Mouse (Mus musculus) intestine, embryonic 15.5 days (tissue): ENCODE data around the gene Prkce. TPM values are rescaled to one million over a fixed set of nuclear protein-coding genes. Genes with fewer than 3 reads are reported as not detected.

Experiments
- ATAC-seq: fragments of 200-750 bp; cut with Nextera tagmentation; 2 replicates; pipeline ENCODE4 v1.8.0; 2017; ENCODE audit warnings: moderate TSS enrichment, moderate library complexity
- H3K27ac ChIP-seq: fragments of 300-500 bp; sonication (generic); 2 replicates; pipeline ENCODE4 v1.5.1; 2015; ENCODE audit warnings: mild to moderate bottlenecking, inconsistent platforms
- H3K27me3 ChIP-seq: fragments of 300-500 bp; sonication (generic); replicated peaks from 2 replicates; pipeline ENCODE4 v1.6.1; 2015; ENCODE audit warnings: inconsistent platforms
- H3K36me3 ChIP-seq: fragments of 300-500 bp; sonication (generic); 2 replicates; pipeline ENCODE4 v1.6.1; 2015; ENCODE audit warnings: inconsistent platforms
- H3K4me1 ChIP-seq: fragments of 300-500 bp; sonication (generic); replicated peaks from 2 replicates; pipeline ENCODE4 v1.6.1; 2015; ENCODE audit warnings: inconsistent platforms
- H3K4me2 ChIP-seq: fragments of 300-500 bp; sonication (generic); replicated peaks from 2 replicates; pipeline ENCODE4 v1.6.1; 2015; ENCODE audit warnings: mild to moderate bottlenecking, inconsistent platforms
- H3K4me3 ChIP-seq: fragments of 300-500 bp; sonication (generic); replicated peaks from 2 replicates; pipeline ENCODE4 v1.5.1; 2015; ENCODE audit warnings: inconsistent platforms
- H3K9ac ChIP-seq: fragments of 300-500 bp; sonication (generic); 2 replicates; pipeline ENCODE4 v1.6.1; 2015; ENCODE audit warnings: inconsistent platforms
- H3K9me3 ChIP-seq: fragments of 300-500 bp; sonication (generic); 2 replicates; pipeline ENCODE4 v1.6.1; 2016; ENCODE audit warnings: inconsistent platforms
- WGBS: fragments of 180-500 bp; shearing (Covaris S2); methylation state at CpG from one replicate; pipeline ENCODE4 v1.1.7; 2015; 5-methylcytosine and 5-hydroxymethylcytosine counted together
- polyA plus RNA-seq: library from polyadenylated mRNA; unstranded; fragments of >200 nt; fragmentation: Nextera tagmentation; extraction: Ambion mirVana; gene quantifications from 2 replicates; pipeline ENCODE4 v1.2.1, GENCODE M21; 2015

Gene Prkce
- polyA plus RNA-seq, 1 experiment from 2014 or later = 6.6 TPM

DNA sequence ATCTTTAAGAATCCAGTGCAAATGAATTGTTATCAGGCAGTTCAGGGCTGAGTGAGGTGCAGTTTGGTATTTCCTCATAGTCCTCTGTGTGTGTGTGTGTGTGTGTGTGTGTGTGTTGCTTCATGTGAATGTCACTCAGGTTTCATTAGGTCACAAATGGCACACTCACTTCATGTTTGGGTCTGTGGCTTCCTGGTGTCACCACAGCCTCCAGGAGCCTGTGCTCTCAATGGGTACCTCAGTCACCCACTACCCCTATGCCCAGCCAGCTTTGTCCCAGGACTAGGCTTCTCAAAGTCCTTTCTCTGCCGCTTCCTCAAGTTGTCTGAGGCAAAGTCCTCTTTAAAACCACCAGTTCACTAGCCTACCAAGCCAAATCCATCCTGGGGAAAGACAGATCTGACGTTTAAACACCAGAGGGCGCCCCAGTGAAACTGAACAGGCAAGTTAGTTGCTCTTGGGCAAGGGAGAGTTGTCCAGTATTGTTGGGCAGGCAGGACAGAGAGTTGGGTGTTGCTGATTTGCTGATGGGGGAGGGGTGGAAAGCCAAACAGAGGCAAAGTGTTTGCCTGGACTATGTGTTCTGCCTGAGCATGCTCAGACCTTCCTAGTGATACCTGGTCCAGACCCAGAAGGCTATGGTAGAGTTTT, 316.6 kb downstream of the Prkce start:
- Histone ChIP-seq H3K4me2 (no peak overlapping the region), H3K4me1 (no peaks in the 10 kb centered on the region), H3K27me3 (no peaks in the 10 kb centered on the region), H3K9ac (no peak overlapping the region), H3K4me3 (no peak overlapping the region), H3K9me3 (no peaks in the 10 kb centered on the region), H3K36me3 (no peaks in the 10 kb centered on the region), H3K27ac (no peak overlapping the region)
- peak; percentile 59 for ATAC-seq
- WGBS = 11% methylated on average over 3 of the region's 3 CpGs

DNA sequence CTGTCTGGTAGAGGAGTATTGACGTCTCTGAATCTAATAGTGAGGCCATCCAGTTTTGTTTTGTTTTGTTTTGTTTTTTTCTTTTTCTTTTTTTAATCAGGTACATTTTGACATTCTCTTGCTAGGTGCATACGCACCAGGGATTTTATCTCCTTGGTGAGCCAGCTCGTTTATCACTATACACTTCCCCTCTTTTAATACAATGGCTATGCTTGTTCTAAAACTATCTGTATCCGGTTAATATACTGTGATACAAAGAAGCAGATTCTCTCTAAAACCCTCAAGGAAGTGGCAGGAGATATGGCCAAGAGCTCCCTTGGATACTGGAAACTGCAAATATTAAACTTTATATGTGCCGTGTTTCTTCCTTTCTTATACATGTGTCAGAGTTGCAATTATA, 319.1 kb downstream of the Prkce start:
- Histone ChIP-seq H3K4me2 (no peak overlapping the region), H3K27ac (no peak overlapping the region), H3K9me3 (no peaks in the 10 kb centered on the region), H3K36me3 (no peaks in the 10 kb centered on the region), H3K9ac (no peak overlapping the region), H3K27me3 (no peaks in the 10 kb centered on the region), H3K4me3 (no peak overlapping the region), H3K4me1 (no peaks in the 10 kb centered on the region)
- ATAC-seq = no peak
- 87% methylated on average over 5 of the region's 5 CpGs for WGBS

DNA sequence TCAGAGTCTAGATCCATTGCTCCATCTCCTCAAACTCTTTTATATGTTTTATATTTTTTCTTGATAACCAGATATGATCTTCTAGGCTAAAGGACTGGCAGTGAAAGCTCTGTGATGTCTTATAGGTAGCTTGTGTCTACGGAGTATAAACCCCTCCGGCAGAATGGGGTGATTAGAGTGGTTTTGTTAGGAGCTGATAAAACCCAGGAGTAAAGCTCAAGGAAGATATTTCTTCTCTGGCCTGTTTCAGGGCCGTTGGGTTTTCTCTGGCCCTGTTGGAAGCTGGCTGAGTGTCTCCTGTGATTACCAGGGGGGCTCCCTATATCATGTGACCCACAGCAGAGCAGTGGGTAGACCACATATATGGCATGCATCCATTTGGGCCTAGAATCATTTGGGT, 319.9 kb downstream of the Prkce start:
- Histone ChIP-seq H3K27me3 (no peaks in the 10 kb centered on the region), H3K36me3 (no peaks in the 10 kb centered on the region), H3K9me3 (no peaks in the 10 kb centered on the region), H3K27ac (no peak overlapping the region), H3K4me1 (no peaks in the 10 kb centered on the region), H3K9ac (no peak overlapping the region), H3K4me3 (no peak overlapping the region), H3K4me2 (no peak overlapping the region)
- WGBS = 77% methylated on average over 3 of the region's 3 CpGs
- no peak for ATAC-seq

DNA sequence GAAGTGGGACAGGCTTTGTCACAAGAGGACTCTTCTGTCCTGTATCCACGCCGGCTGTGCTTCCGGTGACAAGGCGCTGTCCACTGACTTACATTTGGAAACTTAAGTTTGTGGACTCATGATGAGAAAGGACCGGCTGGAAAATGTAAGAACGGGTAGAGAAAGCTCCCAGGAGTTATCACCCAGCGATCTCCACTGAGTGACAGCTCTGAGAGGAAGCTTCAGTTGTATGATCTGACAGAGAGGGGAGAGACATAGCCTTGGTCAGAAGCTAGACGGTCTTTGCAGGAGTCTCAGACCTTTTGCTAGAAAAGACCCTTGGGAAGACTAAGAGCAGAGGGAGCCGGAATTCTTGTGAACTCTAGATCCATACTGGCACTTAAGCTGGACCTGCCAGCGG, 322.2 kb downstream of the Prkce start:
- Histone ChIP-seq H3K9ac (no peak overlapping the region), H3K4me2 (no peak overlapping the region), H3K4me1 (peaks cover 5% of the 10 kb centered on the region; the same call in 1 of the 2 replicates), H3K4me3 (no peak overlapping the region), H3K9me3 (no peaks in the 10 kb centered on the region), H3K36me3 (no peaks in the 10 kb centered on the region), H3K27me3 (no peaks in the 10 kb centered on the region), H3K27ac (no peak overlapping the region)
- ATAC-seq = no peak
- 91% methylated on average over 10 of the region's 10 CpGs for WGBS

DNA sequence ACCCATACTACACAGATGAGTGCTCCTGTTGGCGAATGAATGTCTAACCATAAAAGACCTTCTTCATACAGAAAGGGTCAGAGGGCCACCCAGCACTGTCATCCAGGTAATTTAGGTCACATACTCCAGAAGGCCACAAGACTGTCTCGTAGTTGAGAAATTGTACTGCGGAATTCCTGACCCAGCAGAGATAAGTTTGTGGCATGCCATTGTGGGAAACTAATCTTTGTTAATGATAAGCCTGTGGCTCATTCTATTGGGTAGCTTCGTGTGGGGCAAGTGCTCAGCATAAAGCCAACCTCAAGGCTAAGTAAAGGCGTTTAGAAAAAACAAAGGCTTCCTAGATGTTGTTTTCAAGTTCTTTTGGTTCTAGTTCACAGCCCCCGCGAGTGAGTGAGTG, 324.8 kb downstream of the Prkce start:
- Histone ChIP-seq H3K27me3 (no peaks in the 10 kb centered on the region), H3K9me3 (no peaks in the 10 kb centered on the region), H3K36me3 (no peaks in the 10 kb centered on the region), H3K4me2 (no peak overlapping the region), H3K4me1 (peaks cover 6% of the 10 kb centered on the region; the same call in 1 of the 2 replicates), H3K4me3 (no peak overlapping the region), H3K27ac (no peak overlapping the region), H3K9ac (no peak overlapping the region)
- 71% methylated on average over 7 of the region's 7 CpGs for WGBS
- ATAC-seq = no peak

DNA sequence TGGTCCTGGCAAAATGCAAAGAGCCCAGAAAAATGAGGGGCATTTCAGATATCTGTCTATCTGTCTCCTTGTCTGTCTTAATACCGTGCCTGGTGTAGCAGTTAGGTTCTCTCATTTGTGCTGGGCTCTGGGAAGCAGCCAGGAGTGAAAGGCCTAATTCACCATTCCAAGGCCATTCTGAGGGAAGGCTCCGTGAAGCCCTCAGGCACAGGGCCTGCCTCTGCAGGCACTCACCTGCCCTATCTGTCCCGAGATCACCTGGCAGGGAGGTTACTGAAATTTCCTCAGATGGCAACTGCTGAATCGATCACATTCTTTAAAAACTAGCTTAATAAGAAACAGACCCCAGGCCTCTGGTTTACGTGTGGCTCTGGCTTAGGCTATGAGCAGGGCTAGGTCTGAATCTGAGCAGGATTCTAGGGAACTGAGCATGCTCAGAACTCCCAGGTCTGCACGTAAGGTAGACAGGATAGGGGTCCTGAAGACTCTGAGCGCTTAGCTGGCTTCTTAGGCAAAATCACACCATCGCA, 326.4 kb downstream of the Prkce start:
- Histone ChIP-seq H3K9me3 (no peaks in the 10 kb centered on the region), H3K9ac (no peak overlapping the region), H3K4me3 (no peak overlapping the region), H3K4me2 (no peak overlapping the region), H3K4me1 (peaks cover 6% of the 10 kb centered on the region; the same call in 1 of the 2 replicates), H3K27ac (no peak overlapping the region), H3K27me3 (no peaks in the 10 kb centered on the region), H3K36me3 (no peaks in the 10 kb centered on the region)
- no peak; the same call in 1 of the 2 replicates for ATAC-seq
- 70% methylated on average over 8 of the region's 8 CpGs for WGBS

DNA sequence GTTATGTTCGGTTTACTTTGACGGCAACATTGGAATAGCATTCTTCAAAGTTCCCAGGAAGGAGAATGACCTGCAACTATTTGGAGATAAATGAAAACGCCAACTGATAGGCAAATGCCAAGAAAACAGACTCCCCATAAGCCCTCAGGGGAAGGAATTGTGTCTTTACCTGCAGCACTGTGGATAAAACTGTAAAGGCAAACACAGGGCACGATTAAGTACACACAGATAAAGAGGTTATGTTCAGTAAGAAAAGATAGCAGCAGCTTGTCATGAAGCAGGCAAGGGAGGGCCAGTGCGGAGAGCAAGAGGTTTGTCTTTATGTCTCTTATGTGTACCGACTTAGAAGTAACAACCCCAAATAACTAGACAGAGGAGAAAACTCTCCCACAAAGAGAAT, 326.9 kb downstream of the Prkce start:
- Histone ChIP-seq H3K36me3 (no peaks in the 10 kb centered on the region), H3K4me2 (no peak overlapping the region), H3K4me3 (no peak overlapping the region), H3K27ac (no peak overlapping the region), H3K9ac (no peak overlapping the region), H3K9me3 (no peaks in the 10 kb centered on the region), H3K4me1 (peaks cover 9% of the 10 kb centered on the region; the same call in 1 of the 2 replicates), H3K27me3 (no peaks in the 10 kb centered on the region)
- WGBS = 58% methylated on average over 6 of the region's 6 CpGs
- 0 out of 2 replicates have a peak, but pooled peaks have one; percentile 46 for ATAC-seq

DNA sequence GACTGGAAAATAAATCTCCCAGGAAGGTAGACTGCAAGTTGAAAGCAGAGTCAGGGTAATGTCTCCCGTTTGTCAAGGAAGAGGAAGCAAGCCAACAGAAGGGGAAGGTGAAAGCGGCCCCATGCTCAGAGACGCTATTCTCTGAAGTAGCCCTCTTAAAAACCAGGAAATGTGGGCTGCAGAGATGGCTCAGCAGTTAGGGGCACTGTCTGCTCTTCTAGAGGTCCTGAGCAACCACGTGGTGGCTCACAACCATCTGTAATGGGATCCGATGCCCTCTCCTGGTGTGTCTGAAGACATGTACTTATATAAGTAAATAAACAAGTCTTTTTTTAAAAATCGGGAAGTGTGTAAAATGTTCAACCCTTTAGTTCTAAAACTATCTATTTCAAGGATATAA, 327.3 kb downstream of the Prkce start:
- no peak overlapping the region for H3K9ac ChIP-seq
- peaks cover 9% of the 10 kb centered on the region; the same call in 1 of the 2 replicates for H3K4me1 ChIP-seq
- no peaks in the 10 kb centered on the region for H3K9me3 ChIP-seq
- 0 out of 2 replicates have a peak, but pooled peaks have one; percentile 50 for ATAC-seq
- no peak overlapping the region for H3K27ac ChIP-seq
- WGBS = 48% methylated on average over 6 of the region's 6 CpGs
- H3K36me3 ChIP-seq = no peaks in the 10 kb centered on the region
- H3K27me3 ChIP-seq = no peaks in the 10 kb centered on the region
- H3K4me3 ChIP-seq = no peak overlapping the region
- H3K4me2 ChIP-seq = no peak overlapping the region

DNA sequence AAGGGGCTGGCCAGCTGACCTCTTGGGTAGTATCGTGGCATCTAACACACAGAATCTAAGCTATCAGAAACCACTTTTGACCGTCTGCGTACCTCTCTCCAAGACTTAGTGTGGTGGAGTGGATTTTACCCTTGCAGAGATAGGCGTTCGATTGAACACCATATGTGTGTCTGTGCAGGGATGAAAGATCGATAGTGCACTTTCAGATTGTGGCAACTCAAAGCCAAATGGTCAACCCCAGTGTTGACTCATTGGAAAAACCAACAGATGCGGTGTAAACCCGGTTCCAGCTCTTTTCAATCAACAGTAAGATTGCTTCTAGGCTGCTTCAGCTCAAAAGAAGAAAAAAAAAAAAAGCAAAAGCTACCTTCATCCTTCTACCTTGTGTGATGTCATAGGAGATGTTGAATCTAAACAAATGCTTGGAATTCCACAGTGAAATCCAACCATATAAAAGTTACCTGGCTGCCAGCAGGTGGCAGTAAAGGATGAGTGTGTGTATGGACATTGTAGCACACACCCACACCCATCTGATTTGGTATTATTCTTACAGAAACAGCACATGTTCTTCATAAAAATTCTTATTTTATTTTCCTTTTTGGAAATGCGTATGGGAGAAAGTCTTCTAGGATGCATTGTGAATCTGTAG, 328.7 kb downstream of the Prkce start:
- H3K27me3 ChIP-seq = no peaks in the 10 kb centered on the region
- H3K27ac ChIP-seq = no peak overlapping the region
- H3K4me2 ChIP-seq = no peak overlapping the region
- ATAC-seq = no peak
- H3K9ac ChIP-seq = no peak overlapping the region
- 90% methylated on average over 9 of the region's 9 CpGs for WGBS
- no peaks in the 10 kb centered on the region for H3K9me3 ChIP-seq
- peaks cover 9% of the 10 kb centered on the region; the same call in 1 of the 2 replicates for H3K4me1 ChIP-seq
- no peak overlapping the region for H3K4me3 ChIP-seq
- H3K36me3 ChIP-seq = no peaks in the 10 kb centered on the region

DNA sequence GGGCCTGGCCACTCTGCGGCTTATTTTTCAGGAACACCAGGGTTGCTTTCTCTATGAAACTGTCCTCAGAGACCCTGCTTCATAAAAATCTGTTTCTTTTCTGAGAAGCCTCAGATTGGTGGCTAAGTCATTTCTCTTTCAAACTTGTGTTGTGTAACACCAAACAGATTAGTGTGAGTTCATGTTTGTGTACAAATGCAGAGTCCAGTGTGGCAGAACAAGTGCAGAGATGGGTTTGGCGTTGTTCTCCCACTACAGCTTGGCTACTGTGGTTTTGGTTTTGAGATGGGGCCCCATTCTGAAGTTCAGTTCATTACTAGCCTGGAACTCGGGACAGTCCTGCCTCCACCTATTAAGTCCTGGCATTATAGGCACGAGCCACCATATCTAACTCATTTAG, 329.7 kb downstream of the Prkce start:
- H3K27ac ChIP-seq = no peak overlapping the region
- peaks cover 9% of the 10 kb centered on the region; the same call in 1 of the 2 replicates for H3K4me1 ChIP-seq
- H3K27me3 ChIP-seq = no peaks in the 10 kb centered on the region
- no peaks in the 10 kb centered on the region for H3K36me3 ChIP-seq
- H3K4me2 ChIP-seq = no peak overlapping the region
- H3K9ac ChIP-seq = no peak overlapping the region
- no peak for ATAC-seq
- WGBS = 89% methylated on average over 4 of the region's 4 CpGs
- H3K4me3 ChIP-seq = no peak overlapping the region
- H3K9me3 ChIP-seq = no peaks in the 10 kb centered on the region

DNA sequence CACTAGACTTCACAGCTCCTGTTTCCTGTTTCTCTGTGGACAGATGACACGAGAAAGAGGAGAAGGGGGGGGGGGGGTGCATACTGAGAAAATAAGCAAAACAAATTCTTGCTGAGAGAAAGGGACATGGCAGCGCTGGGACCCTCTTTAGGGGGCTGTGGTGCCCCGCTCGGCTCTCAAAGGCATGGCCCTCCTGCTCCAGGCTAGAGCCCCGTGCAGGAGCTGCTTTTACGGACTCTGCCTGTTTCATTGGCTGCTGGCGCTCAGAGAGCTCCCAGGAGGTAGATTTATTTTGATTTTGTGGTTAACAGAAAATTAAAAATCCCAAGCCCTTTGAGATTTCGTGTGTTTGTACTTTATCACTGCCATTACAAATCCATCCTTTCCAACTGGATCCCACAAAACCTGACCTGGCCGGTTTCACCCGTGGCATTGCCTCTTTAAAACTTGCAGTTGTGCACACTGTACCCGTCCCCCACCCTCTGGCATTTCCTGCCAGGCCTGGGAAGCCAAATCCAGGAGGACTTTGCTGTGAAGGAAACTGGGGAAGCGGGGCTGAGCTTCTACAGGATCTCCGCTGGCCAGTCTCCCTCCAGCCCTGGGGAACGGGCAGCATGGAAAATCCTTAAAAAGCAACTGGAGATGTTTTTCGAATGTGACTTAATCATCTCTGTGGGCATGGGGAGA, 331.9 kb downstream of the Prkce start:
- Histone ChIP-seq H3K27me3 (no peaks in the 10 kb centered on the region), H3K4me1 (0 out of 2 replicates have a peak, but pooled peaks cover 6% of the 10 kb centered on the region), H3K27ac (0 out of 2 replicates have a peak overlapping the region, but pooled peaks have one; percentile 6), H3K4me2 (no peak overlapping the region), H3K4me3 (no peak overlapping the region), H3K9me3 (no peaks in the 10 kb centered on the region), H3K9ac (no peak overlapping the region), H3K36me3 (no peaks in the 10 kb centered on the region)
- ATAC-seq = no peak
- 46% methylated on average over 15 of the region's 15 CpGs for WGBS

DNA sequence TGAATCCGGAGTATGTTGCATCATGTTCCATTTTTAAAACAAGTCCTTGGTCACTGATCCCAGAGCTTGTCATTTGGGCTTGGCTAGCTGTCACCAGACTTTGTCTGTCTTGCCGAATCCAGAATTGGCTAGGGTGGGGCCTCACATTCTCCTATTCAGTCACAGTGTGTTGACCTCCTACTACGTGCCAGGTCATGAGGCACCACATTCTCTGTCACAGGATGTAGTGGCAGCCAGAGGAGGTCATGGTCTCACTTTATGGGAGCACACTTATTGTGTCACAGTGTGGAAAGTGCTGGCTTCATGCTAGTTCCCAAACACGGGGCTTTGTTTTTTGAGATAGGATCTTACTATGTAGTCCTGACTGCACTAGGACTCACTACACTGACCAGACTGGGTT, 333.8 kb downstream of the Prkce start:
- WGBS = 91% methylated on average over 4 of the region's 4 CpGs
- no peak overlapping the region for H3K4me2 ChIP-seq
- no peaks in the 10 kb centered on the region for H3K36me3 ChIP-seq
- H3K27ac ChIP-seq = no peak overlapping the region
- ATAC-seq = no peak
- no peaks in the 10 kb centered on the region for H3K9me3 ChIP-seq
- H3K9ac ChIP-seq = no peak overlapping the region
- H3K4me1 ChIP-seq = 0 out of 2 replicates have a peak, but pooled peaks cover 3% of the 10 kb centered on the region
- no peaks in the 10 kb centered on the region for H3K27me3 ChIP-seq
- H3K4me3 ChIP-seq = no peak overlapping the region
